Mouse (Mus musculus) left cerebral cortex, postnatal 4 days (tissue): ENCODE data around the gene Gadd45g. TPM values are rescaled to one million over a fixed set of nuclear protein-coding genes. Genes with fewer than 3 reads are reported as not detected.

Source experiments
- DNase-seq: peaks from one replicate; pipeline ENCODE4 v3.0.0-alpha.2; 2022
- intact Hi-C: fragments of 180-260 bp; cut with DNase I; formaldehyde crosslinking; loops from one replicate; pipeline ENCODE4 v1.15.1; 2025
- total RNA-seq, 2 experiments: library from RNA; stranded (reverse); gene quantifications; 2 replicates each; pipeline ENCODE4 v1.2.3; 2021

Gene Gadd45g
- 10 to 100 TPM in 1 of 2 experiments, 1 to 10 TPM in 1; 8.6 to 11.0 TPM for total RNA-seq

GRCm38 (mm10) chr13:51846301-51846867 lies at the start of gene Gadd45g:
Gene Gadd45g, plus strand, starts transcription at chr13:51846678.
- peak; percentile 98 for DNase-seq
- intact Hi-C loops, result loop anchor here (5.0 kb wide), 3 partner anchors 71 to 306 kb away; no protein-coding TSS in a partner anchor

- intact Hi-C loops, result no loop called here
- no peak for DNase-seq
Observed at GRCm38 (mm10) chr13:51797899-51798746, 48.4 kb upstream of the Gadd45g start.

GRCm38 (mm10) chr13:51799735-51800522 lies 46.5 kb upstream of the Gadd45g start:
- no peak for DNase-seq
- intact Hi-C loops, result no loop called here

- intact Hi-C loops, result no loop called here
- DNase-seq, result peak; percentile 51
Observed at GRCm38 (mm10) chr13:51800921-51801320, 45.6 kb upstream of the Gadd45g start.

GRCm38 (mm10) chr13:51805634-51806033 lies 40.8 kb upstream of the Gadd45g start:
- intact Hi-C loops, result no loop called here

GRCm38 (mm10) chr13:51806220-51806619 lies 40.3 kb upstream of the Gadd45g start:
- intact Hi-C loops, result no loop called here
- DNase-seq, result peak; percentile 72

More at GRCm38 (mm10) chr13:51805634-51806033, 40.8 kb upstream of the Gadd45g start:
- peak; percentile 60 for DNase-seq

- intact Hi-C loops, result no loop called here
- peak; percentile 69 for DNase-seq
Observed at GRCm38 (mm10) chr13:51808141-51808540, 38.3 kb upstream of the Gadd45g start.

GRCm38 (mm10) chr13:51813621-51814615 lies 32.6 kb upstream of the Gadd45g start:
- intact Hi-C loops, result no loop called here
- DNase-seq, result no peak

- no peak for DNase-seq
- intact Hi-C loops, result no loop called here
Observed at GRCm38 (mm10) chr13:51814646-51815045, 31.8 kb upstream of the Gadd45g start.

- intact Hi-C loops, result no loop called here
- no peak for DNase-seq
Observed at GRCm38 (mm10) chr13:51815865-51816504, 30.5 kb upstream of the Gadd45g start.

GRCm38 (mm10) chr13:51816559-51817041 lies 29.9 kb upstream of the Gadd45g start:
- intact Hi-C loops, result no loop called here
- DNase-seq, result peak; percentile 79

- intact Hi-C loops, result no loop called here
Observed at GRCm38 (mm10) chr13:51818170-51818943, 28.1 kb upstream of the Gadd45g start.

GRCm38 (mm10) chr13:51818944-51819326 lies 27.5 kb upstream of the Gadd45g start:
- no peak for DNase-seq
- intact Hi-C loops, result no loop called here

More at GRCm38 (mm10) chr13:51818170-51818943, 28.1 kb upstream of the Gadd45g start:
- DNase-seq, result no peak

- DNase-seq, result no peak
- intact Hi-C loops, result no loop called here
Observed at GRCm38 (mm10) chr13:51819351-51819750, 27.1 kb upstream of the Gadd45g start.

- intact Hi-C loops, result no loop called here
Observed at GRCm38 (mm10) chr13:51821988-51822387, 24.5 kb upstream of the Gadd45g start.

GRCm38 (mm10) chr13:51823822-51824495 lies 22.5 kb upstream of the Gadd45g start:
- intact Hi-C loops, result no loop called here
- DNase-seq, result no peak

More at GRCm38 (mm10) chr13:51821988-51822387, 24.5 kb upstream of the Gadd45g start:
- DNase-seq, result no peak

- DNase-seq, result no peak
- intact Hi-C loops, result loop anchor here (10.0 kb wide), 2 partner anchors 704 to 794 kb away; partner anchors contain the start of gene Diras2
Observed at GRCm38 (mm10) chr13:51830744-51831450, 15.6 kb upstream of the Gadd45g start.
